Mouse (Mus musculus): ENCODE data around the gene Elac2. TPM values are rescaled to one million over a fixed set of nuclear protein-coding genes. Genes with fewer than 3 reads are reported as not detected.

The Elac2 gene
- polyA plus RNA-seq, 1 experiment from 2014 or later = 26.6 TPM

DNA sequence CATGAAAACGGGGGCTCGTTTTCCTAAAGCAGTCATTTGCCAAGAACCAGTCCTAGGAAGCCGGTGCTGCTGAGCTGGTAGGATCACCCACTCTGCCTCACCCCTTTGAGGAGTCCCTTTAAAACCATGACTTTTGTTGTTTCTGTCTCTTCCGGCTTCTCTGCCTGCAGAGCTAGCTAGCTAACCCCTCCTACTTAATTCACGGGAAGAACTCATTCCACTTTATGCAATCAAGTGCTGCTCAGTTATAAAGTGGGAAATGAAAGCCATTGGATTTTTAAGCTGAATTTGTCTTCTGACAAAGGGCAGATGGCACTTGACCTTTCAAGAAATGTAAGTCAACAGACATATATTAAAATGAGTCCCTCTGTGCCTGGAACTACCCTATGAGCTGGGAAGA lies 49.2 kb downstream of the Elac2 start:
- ATAC-seq (ENCODE audit: borderline replicate concordance, extremely low read depth, low FRiP score, low TSS enrichment) = no peak
- no peaks in the 10 kb centered on the region for H3K9me3 ChIP-seq
- no peak overlapping the region for H3K4me2 ChIP-seq
- H3K36me3 ChIP-seq = 0 out of 2 replicates have a peak, but pooled peaks cover 6% of the 10 kb centered on the region
- H3K9ac ChIP-seq = no peak overlapping the region
- H3K27me3 ChIP-seq = no peaks in the 10 kb centered on the region
- no peak overlapping the region for H3K27ac ChIP-seq
- WGBS = 50% methylated on average over 5 of the region's 5 CpGs
- H3K4me3 ChIP-seq = no peak overlapping the region
- no peaks in the 10 kb centered on the region for H3K4me1 ChIP-seq

DNA sequence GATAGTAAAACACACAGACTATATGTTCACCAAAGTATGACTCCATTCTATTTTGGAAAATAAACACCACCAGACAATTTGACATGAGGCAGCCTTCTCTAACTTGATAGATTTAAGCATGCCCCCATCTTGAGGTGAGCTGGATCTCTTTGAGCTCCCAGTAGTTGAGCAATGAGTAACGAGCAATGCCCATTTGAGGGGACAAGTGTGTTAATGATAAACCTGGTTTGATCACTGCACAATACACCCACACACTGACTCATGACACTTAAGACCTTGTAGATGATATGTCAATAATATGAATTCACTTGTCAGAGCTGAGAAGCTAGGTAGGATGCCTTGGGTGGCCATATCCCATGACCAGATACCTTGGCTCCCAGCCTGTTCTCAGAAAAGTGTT lies 51.4 kb downstream of the Elac2 start:
- H3K27me3 ChIP-seq = no peaks in the 10 kb centered on the region
- H3K36me3 ChIP-seq = no peaks in the 10 kb centered on the region
- H3K9me3 ChIP-seq = no peaks in the 10 kb centered on the region
- no peak overlapping the region for H3K4me3 ChIP-seq
- H3K27ac ChIP-seq = no peak overlapping the region
- no peak overlapping the region for H3K4me2 ChIP-seq
- ATAC-seq (ENCODE audit: borderline replicate concordance, extremely low read depth, low FRiP score, low TSS enrichment) = no peak
- WGBS = 53% methylated on average over 1 of the region's 1 CpGs
- no peak overlapping the region for H3K9ac ChIP-seq
- no peaks in the 10 kb centered on the region for H3K4me1 ChIP-seq

DNA sequence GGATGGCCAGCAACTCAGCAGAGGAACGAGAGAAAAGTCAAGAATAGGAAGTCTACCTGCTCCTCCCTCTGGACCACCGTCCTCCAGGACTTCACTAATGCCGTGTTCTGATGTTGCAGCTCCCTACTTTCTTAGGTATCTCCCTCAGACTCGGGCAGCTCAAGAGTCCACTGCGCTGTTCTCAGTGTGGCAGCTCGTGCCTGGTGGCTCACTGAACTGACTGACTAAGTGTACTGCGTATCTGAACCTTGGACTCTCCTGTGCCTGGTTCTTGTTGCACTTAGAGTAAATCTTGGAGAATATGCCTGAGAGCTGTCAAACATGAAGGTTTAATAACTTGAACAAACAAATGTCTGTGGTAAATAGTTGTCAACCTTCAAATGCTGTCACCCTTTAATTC lies 53.4 kb downstream of the Elac2 start:
- Histone ChIP-seq H3K4me2 (no peak overlapping the region), H3K9ac (no peak overlapping the region), H3K27me3 (no peaks in the 10 kb centered on the region), H3K36me3 (no peaks in the 10 kb centered on the region), H3K9me3 (no peaks in the 10 kb centered on the region), H3K4me1 (no peaks in the 10 kb centered on the region), H3K27ac (no peak overlapping the region), H3K4me3 (no peak overlapping the region)
- no peak for ATAC-seq (ENCODE audit: borderline replicate concordance, extremely low read depth, low FRiP score, low TSS enrichment)
- 86% methylated on average over 7 of the region's 7 CpGs for WGBS

DNA sequence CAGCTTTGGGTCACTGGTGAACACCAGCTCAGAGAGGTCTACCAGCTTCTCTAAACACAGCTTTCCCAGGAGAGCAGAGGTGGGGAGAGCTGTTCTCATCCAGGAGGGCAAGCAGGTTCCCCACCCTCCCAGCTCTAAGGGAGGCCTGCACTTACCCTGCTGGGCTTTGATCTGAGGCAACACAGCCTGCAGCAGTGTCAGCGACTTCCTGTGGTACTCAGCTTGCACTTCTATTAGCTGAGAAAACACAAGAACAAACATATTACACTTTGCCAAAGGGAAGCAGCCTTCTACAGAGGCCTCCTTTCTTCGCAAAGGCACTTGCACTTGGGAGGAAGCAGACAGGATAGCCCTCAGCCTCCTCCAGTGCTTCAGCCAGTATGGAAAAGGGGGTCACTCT lies 60.2 kb downstream of the Elac2 start:
- no peak overlapping the region for H3K9ac ChIP-seq
- WGBS = 22% methylated on average over 2 of the region's 2 CpGs

DNA sequence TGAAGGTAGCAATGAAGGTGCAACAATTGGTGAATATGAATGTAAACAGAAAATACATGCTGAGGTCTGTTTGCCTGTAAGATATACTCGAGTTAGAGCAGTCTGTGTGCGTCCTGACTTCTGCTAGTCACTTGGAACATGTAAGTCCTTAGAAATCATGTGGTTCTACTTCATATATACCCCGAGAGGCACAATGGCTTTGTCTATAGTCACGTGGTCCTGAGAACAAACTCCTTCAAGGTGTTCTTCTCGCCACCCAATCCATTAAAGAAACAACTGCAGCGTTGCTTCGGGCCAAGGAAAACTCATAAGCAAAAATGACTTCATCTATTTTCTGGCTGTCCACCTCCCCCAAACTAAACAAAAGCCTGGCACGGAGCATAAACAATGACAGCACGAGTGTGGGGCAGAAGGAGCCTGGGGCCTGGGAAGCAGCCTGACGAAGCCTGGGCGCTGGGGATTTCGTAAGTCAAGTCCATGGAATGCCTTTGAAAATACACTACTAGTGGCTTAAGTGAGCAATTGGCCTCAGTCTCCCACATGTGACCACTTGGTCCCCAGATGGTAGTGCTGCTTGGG lies 60.8 kb downstream of the Elac2 start:
- WGBS = 24% methylated on average over 12 of the region's 12 CpGs
- no peaks in the 10 kb centered on the region for H3K36me3 ChIP-seq
- H3K4me2 ChIP-seq = peak overlapping the region; percentile 26
- ATAC-seq (ENCODE audit: borderline replicate concordance, extremely low read depth, low FRiP score, low TSS enrichment) = peak; percentile 81
- no peak overlapping the region for H3K9ac ChIP-seq
- peaks cover 19% of the 10 kb centered on the region for H3K4me1 ChIP-seq
- H3K27me3 ChIP-seq = no peaks in the 10 kb centered on the region
- peak overlapping the region; percentile 75 for H3K27ac ChIP-seq
- no peaks in the 10 kb centered on the region for H3K9me3 ChIP-seq
- H3K4me3 ChIP-seq = no peak overlapping the region

More for the DNA sequence above, 60.2 kb downstream of the Elac2 start:
- Histone ChIP-seq H3K27ac (peak overlapping the region; percentile 75), H3K4me1 (peaks cover 19% of the 10 kb centered on the region), H3K9me3 (no peaks in the 10 kb centered on the region), H3K27me3 (no peaks in the 10 kb centered on the region), H3K4me2 (no peak overlapping the region), H3K4me3 (no peak overlapping the region), H3K36me3 (no peaks in the 10 kb centered on the region)
- peak; percentile 52 for ATAC-seq (ENCODE audit: borderline replicate concordance, extremely low read depth, low FRiP score, low TSS enrichment)

DNA sequence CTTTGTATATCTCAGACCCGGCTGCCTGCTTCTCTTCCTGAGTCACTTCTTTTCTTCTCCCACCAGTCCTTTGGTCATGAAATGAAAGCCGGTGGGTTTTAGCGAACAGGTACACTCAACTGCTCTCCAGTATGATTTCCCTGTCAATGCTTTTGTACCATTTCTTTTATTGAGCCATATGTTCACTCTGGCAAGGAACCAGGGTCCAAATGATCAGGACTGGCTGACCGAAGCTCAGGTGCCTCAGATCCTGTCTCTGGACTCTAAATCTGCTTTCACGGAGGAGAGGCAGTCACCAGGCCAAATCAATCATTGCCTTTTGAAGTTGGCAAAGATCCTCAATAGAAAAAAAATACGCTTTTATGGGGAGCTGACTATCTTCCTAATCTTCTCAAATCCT lies 61.7 kb downstream of the Elac2 start:
- ATAC-seq (ENCODE audit: borderline replicate concordance, extremely low read depth, low FRiP score, low TSS enrichment) = no peak
- H3K9me3 ChIP-seq = no peaks in the 10 kb centered on the region
- H3K9ac ChIP-seq = no peak overlapping the region
- no peaks in the 10 kb centered on the region for H3K27me3 ChIP-seq
- peaks cover 19% of the 10 kb centered on the region for H3K4me1 ChIP-seq
- 70% methylated on average over 6 of the region's 6 CpGs for WGBS
- H3K27ac ChIP-seq = peak overlapping the region; percentile 75; the same call in 1 of the 2 replicates
- no peak overlapping the region for H3K4me3 ChIP-seq
- H3K4me2 ChIP-seq = no peak overlapping the region
- H3K36me3 ChIP-seq = no peaks in the 10 kb centered on the region

DNA sequence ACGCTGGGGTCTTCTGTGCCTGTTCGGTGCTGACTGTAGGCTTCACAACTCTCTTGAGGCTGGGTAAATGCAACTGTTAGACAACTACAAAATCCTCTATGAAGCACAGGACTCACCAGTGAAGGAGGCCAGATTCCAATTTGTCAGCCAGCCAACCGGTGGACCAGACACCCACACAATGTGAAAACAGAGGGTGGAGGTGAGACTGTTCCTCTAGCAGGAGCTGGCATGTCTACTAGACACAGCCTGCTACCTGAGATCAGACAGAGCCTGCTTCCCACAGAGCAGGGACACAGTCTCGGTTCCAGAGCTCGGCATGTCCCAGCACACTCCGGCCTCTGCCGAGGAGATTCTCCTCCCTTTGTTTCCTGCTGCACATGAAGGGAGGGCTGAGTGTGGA lies 70.3 kb downstream of the Elac2 start:
- H3K9ac ChIP-seq = no peak overlapping the region
- 78% methylated on average over 7 of the region's 7 CpGs for WGBS

DNA sequence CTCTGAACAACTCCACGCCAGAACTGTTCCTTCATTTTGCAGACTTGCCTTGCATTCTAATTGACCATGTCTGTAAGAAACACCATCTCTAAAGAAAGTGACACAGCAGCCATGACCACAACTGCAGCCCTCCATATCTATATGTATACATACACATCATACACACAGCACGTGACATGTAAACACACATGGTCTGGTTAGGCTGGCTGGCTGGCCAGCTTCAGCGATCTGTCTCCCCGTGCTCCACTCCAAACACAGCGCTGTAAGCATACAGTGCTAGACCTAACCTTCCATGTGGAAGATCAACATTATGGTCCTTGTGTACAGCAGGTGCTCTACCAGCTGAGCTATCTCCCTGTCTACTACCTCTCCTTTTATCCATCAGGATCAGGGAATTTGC lies 72.0 kb downstream of the Elac2 start:
- 60% methylated on average over 5 of the region's 5 CpGs for WGBS
- ATAC-seq (ENCODE audit: borderline replicate concordance, extremely low read depth, low FRiP score, low TSS enrichment) = no peak
- no peaks in the 10 kb centered on the region for H3K4me1 ChIP-seq
- H3K9me3 ChIP-seq = no peaks in the 10 kb centered on the region
- H3K36me3 ChIP-seq = no peaks in the 10 kb centered on the region
- no peak overlapping the region for H3K27ac ChIP-seq
- H3K4me3 ChIP-seq = no peak overlapping the region
- no peak overlapping the region for H3K9ac ChIP-seq
- H3K4me2 ChIP-seq = no peak overlapping the region
- no peaks in the 10 kb centered on the region for H3K27me3 ChIP-seq

More for the DNA sequence above, 70.3 kb downstream of the Elac2 start:
- H3K4me1 ChIP-seq = no peaks in the 10 kb centered on the region
- H3K27me3 ChIP-seq = no peaks in the 10 kb centered on the region
- ATAC-seq (ENCODE audit: borderline replicate concordance, extremely low read depth, low FRiP score, low TSS enrichment) = no peak
- H3K4me3 ChIP-seq = no peak overlapping the region
- no peaks in the 10 kb centered on the region for H3K36me3 ChIP-seq
- H3K9me3 ChIP-seq = no peaks in the 10 kb centered on the region
- no peak overlapping the region for H3K4me2 ChIP-seq
- no peak overlapping the region for H3K27ac ChIP-seq

Other genes starting within 250 kb of the Elac2 start
- 0.20 and 0.22 TPM in 2 replicates for gene 1700086D15Rik, start 180.9 kb downstream of the Elac2 start, polyA plus RNA-seq (2015; fragmentation: Nextera tagmentation; extraction: Ambion mirVana)
- gene Arhgap44, start 183.9 kb downstream of the Elac2 start, polyA plus RNA-seq (2015; fragmentation: Nextera tagmentation; extraction: Ambion mirVana) = 12.9 and 15.8 TPM in 2 replicates